Mouse (Mus musculus) embryo, embryonic 11 days (tissue): Measurements from ENCODE around the gene Hoxb8.

ENCODE experiments used
- DNase-seq: peaks from one replicate; pipeline ENCODE4 v3.0.0-alpha.2; 2015

Gene Hoxb8

GRCm38 (mm10) chr11:96286739-96287385 lies 5.2 kb downstream of the Hoxb8 start:
- no peak for DNase-seq

GRCm38 (mm10) chr11:96287411-96287810 lies 5.7 kb downstream of the Hoxb8 start:
- DNase-seq: no peak

- DNase-seq: no peak
Observed at GRCm38 (mm10) chr11:96288455-96289221, 6.9 kb downstream of the Hoxb8 start.

GRCm38 (mm10) chr11:96289293-96289692 lies 7.6 kb downstream of the Hoxb8 start:
- no peak for DNase-seq

- no peak for DNase-seq
Observed at GRCm38 (mm10) chr11:96289837-96290236, 8.1 kb downstream of the Hoxb8 start.

GRCm38 (mm10) chr11:96290705-96291355 lies 9.1 kb downstream of the Hoxb8 start:
- DNase-seq: no peak

- peak; percentile 74 for DNase-seq
Observed at GRCm38 (mm10) chr11:96291681-96292564, 10.2 kb downstream of the Hoxb8 start, which contains the start of gene Hoxb6. TSS of gene Hoxb6 (plus strand) at chr11:96292476.

GRCm38 (mm10) chr11:96292565-96293301 lies 11.0 kb downstream of the Hoxb8 start:
- no peak for DNase-seq

- DNase-seq: no peak
Observed at GRCm38 (mm10) chr11:96293302-96293921, 11.7 kb downstream of the Hoxb8 start.

- peak; percentile 91 for DNase-seq
Observed at GRCm38 (mm10) chr11:96294245-96295091, 12.8 kb downstream of the Hoxb8 start.

GRCm38 (mm10) chr11:96295092-96295835 lies 13.6 kb downstream of the Hoxb8 start:
- no peak for DNase-seq

GRCm38 (mm10) chr11:96296997-96297396 lies 15.3 kb downstream of the Hoxb8 start:
- no peak for DNase-seq

- no peak for DNase-seq
Observed at GRCm38 (mm10) chr11:96297428-96297827, 15.7 kb downstream of the Hoxb8 start.

GRCm38 (mm10) chr11:96297968-96298635 lies 16.4 kb downstream of the Hoxb8 start:
- DNase-seq: no peak

- no peak for DNase-seq
Observed at GRCm38 (mm10) chr11:96298895-96299667, 17.4 kb downstream of the Hoxb8 start.

GRCm38 (mm10) chr11:96299781-96300180 lies 18.1 kb downstream of the Hoxb8 start:
- DNase-seq: no peak

- peak; percentile 72 for DNase-seq
Observed at GRCm38 (mm10) chr11:96300354-96301063, 18.8 kb downstream of the Hoxb8 start.

- no peak for DNase-seq
Observed at GRCm38 (mm10) chr11:96301064-96301431, 19.3 kb downstream of the Hoxb8 start.
